Mouse (Mus musculus) midbrain, postnatal 0 days (tissue): ENCODE measurements around the gene Pa2g4. TPM values are rescaled to one million over a fixed set of nuclear protein-coding genes. Genes with fewer than 3 reads are reported as not detected.

Source experiments
- ATAC-seq: fragments of 200-750 bp; cut with Nextera tagmentation; 2 replicates; pipeline ENCODE4 v1.8.0; 2017; ENCODE audit warnings: moderate number of reproducible peaks, mild to moderate bottlenecking, moderate TSS enrichment, moderate library complexity; ENCODE audit not compliant: low FRiP score
- DNase-seq: peaks from one replicate; pipeline ENCODE4 v3.0.0-alpha.2; 2015; ENCODE audit warnings: low spot score
- H3K27ac ChIP-seq: fragments of 300-500 bp; sonication (generic); 2 replicates; pipeline ENCODE4 v1.5.1; 2014; ENCODE audit warnings: low read depth, mild to moderate bottlenecking, low read length, mixed read lengths
- H3K27me3 ChIP-seq: fragments of 300-500 bp; sonication (generic); 2 replicates; pipeline ENCODE4 v1.6.1; 2014; ENCODE audit warnings: low read length, control low read depth, mixed read lengths; ENCODE audit not compliant: insufficient read depth
- H3K36me3 ChIP-seq: fragments of 300-500 bp; sonication (generic); 2 replicates; pipeline ENCODE4 v1.6.1; 2014; ENCODE audit warnings: low read length, control low read depth, mixed read lengths; ENCODE audit not compliant: insufficient read depth
- H3K4me1 ChIP-seq: fragments of 300-500 bp; sonication (generic); 2 replicates; pipeline ENCODE4 v1.6.1; 2014; ENCODE audit warnings: mild to moderate bottlenecking, control low read depth, antibody characterized with exemption, low read length, mixed read lengths; ENCODE audit not compliant: insufficient read depth
- H3K4me2 ChIP-seq: fragments of 300-500 bp; sonication (generic); 2 replicates; pipeline ENCODE4 v1.6.1; 2014; ENCODE audit warnings: low read depth, mild to moderate bottlenecking, low read length, mixed read lengths; ENCODE audit not compliant: poor library complexity, severe bottlenecking
- H3K4me3 ChIP-seq: fragments of 300-500 bp; sonication (generic); 2 replicates; pipeline ENCODE4 v1.5.1; 2014; ENCODE audit warnings: low read depth, mild to moderate bottlenecking, low read length, moderate library complexity
- H3K9ac ChIP-seq: fragments of 300-500 bp; sonication (generic); replicated peaks from 2 replicates; pipeline ENCODE4 v1.6.1; 2014; ENCODE audit warnings: mild to moderate bottlenecking, low read length, moderate library complexity, mixed read lengths; ENCODE audit not compliant: poor library complexity, severe bottlenecking
- H3K9me3 ChIP-seq: fragments of 300-500 bp; sonication (generic); 2 replicates; pipeline ENCODE4 v1.6.1; 2016; ENCODE audit warnings: low read length, control low read depth
- CTCF ChIP-seq: IDR thresholded peaks from 2 replicates; pipeline ENCODE4 v1.5.1; 2016; ENCODE audit warnings: antibody characterized with exemption, mild to moderate bottlenecking
- WGBS: fragments of 180-500 bp; shearing (Covaris S2); extraction: QIAGEN DNeasy Blood & Tissue Kit; methylation state at CpG from one replicate; pipeline ENCODE4 v1.1.7; 2014; 5-methylcytosine and 5-hydroxymethylcytosine counted together
- polyA plus RNA-seq: library from polyadenylated mRNA; unstranded; fragments of >200 nt; fragmentation: Nextera tagmentation; extraction: Ambion mirVana; gene quantifications from 2 replicates; pipeline ENCODE4 v1.2.1, GENCODE M21; 2015
- total RNA-seq: library from RNA; depleted of rRNA; stranded (reverse); fragments of >200 nt; gene quantifications from 2 replicates; pipeline ENCODE4 v1.2.3, GENCODE M21; 2014

Pa2g4 gene
- total and polyA plus RNA-seq, 2 experiments from 2014 or later: 78.0 to 107 TPM

DNA sequence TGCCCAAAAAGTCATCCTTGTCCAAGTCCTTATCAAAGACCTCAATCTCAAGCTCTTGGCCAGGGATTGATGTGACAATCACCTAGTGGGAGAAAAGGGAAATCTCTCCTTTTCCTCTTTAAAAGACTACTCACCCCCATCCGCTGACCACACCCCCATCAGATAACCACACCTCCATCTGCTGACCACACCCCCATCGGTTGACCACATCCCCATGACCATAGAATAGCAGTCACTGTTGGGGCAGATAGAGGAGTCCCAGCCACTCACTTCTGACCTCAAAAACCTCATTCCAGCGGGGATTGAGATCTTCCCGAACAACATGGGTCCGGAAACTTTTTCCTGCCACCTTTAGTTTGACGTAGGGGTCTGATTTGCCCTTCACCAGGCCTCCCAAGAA is 49.1 kb downstream of the Pa2g4 start:
- DNase-seq: no peak
- no peak overlapping the region for H3K4me3 ChIP-seq

GRCm38 (mm10) chr10:128516029-128516428 is 49.8 kb downstream of the Pa2g4 start:
- no peak overlapping the region for H3K9ac ChIP-seq
- H3K4me1 ChIP-seq: no peaks in the 10 kb centered on the region
- peak overlapping the region; percentile 6; the same call in 1 of the 2 replicates for H3K4me3 ChIP-seq
- 28% methylated on average over 20 of the region's 20 CpGs for WGBS
- ATAC-seq (no peak), DNase-seq (no peak)
- H3K9me3 ChIP-seq: no peaks in the 10 kb centered on the region
- H3K27me3 ChIP-seq: peaks cover 5% of the 10 kb centered on the region; the same call in 1 of the 2 replicates
- H3K27ac ChIP-seq: no peak overlapping the region
- no peak overlapping the region for H3K4me2 ChIP-seq
- no peak for TF ChIP-seq CTCF
- peaks cover 12% of the 10 kb centered on the region; the same call in 1 of the 2 replicates for H3K36me3 ChIP-seq

More for the DNA sequence above, 49.1 kb downstream of the Pa2g4 start:
- H3K36me3 ChIP-seq: peaks cover 9% of the 10 kb centered on the region; the same call in 1 of the 2 replicates
- no peak for ATAC-seq
- H3K27me3 ChIP-seq: peaks cover 5% of the 10 kb centered on the region; the same call in 1 of the 2 replicates
- no peaks in the 10 kb centered on the region for H3K9me3 ChIP-seq
- H3K9ac ChIP-seq: no peak overlapping the region
- TF ChIP-seq CTCF: no peak
- no peak overlapping the region for H3K4me2 ChIP-seq
- H3K27ac ChIP-seq: no peak overlapping the region
- 33% methylated on average over 6 of the region's 6 CpGs for WGBS
- H3K4me1 ChIP-seq: no peaks in the 10 kb centered on the region

DNA sequence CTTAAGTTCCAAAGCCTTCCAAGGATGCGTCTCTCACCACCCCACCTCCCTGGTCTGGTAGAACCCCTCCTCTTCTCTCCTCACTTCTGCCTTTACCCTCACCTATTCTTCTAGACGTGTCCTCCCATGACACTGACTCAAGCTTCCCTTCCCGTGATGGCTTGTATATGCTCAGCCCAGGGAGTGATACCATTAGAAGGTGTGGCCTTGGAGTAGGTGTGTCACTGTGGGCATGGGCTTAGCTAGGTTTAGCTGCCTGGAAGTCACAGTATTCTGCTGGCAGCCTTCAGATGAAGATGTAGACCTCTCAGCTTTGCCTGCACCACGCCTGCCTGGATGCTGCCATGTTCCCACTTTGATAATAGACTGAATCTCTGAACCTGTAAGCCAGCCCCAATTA is 50.7 kb downstream of the Pa2g4 start:
- H3K27ac ChIP-seq: no peak overlapping the region
- WGBS: 92% methylated on average over 4 of the region's 4 CpGs
- peaks cover 5% of the 10 kb centered on the region; the same call in 1 of the 2 replicates for H3K27me3 ChIP-seq
- DNase-seq (no peak), ATAC-seq (no peak)
- H3K4me1 ChIP-seq: no peaks in the 10 kb centered on the region
- no peak overlapping the region for H3K4me3 ChIP-seq
- H3K36me3 ChIP-seq: peaks cover 8% of the 10 kb centered on the region; the same call in 1 of the 2 replicates
- no peak for TF ChIP-seq CTCF
- H3K9ac ChIP-seq: no peak overlapping the region
- no peak overlapping the region for H3K4me2 ChIP-seq
- H3K9me3 ChIP-seq: no peaks in the 10 kb centered on the region

GRCm38 (mm10) chr10:128511761-128512160 is 54.0 kb downstream of the Pa2g4 start:
- no peaks in the 10 kb centered on the region for H3K4me1 ChIP-seq
- no peak overlapping the region for H3K4me3 ChIP-seq
- WGBS: 83% methylated on average over 12 of the region's 12 CpGs
- ATAC-seq (no peak), DNase-seq (no peak)
- TF ChIP-seq CTCF: no peak
- peaks cover 12% of the 10 kb centered on the region for H3K36me3 ChIP-seq
- no peaks in the 10 kb centered on the region for H3K9me3 ChIP-seq
- no peak overlapping the region for H3K4me2 ChIP-seq
- H3K9ac ChIP-seq: no peak overlapping the region
- no peak overlapping the region for H3K27ac ChIP-seq
- H3K27me3 ChIP-seq: peaks cover 4% of the 10 kb centered on the region; the same call in 1 of the 2 replicates

DNA sequence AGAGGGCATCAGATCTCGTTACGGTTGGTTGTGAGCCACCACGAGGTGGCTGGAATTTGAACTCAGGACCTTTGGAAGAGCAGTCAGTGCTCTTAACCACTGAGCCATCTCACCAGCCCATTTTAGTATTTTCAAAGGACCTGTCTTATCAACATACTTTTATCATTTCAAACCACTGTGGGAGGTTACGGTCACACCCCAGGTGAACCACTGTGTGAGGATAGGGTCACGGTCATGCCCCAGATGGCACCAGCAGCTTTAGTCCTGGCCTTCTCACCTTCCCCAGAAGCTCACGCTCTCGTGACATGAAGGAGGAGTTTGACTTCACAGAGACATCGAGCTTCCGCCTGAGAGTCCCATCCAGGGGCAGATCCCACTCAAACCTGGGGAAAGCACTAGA is 54.6 kb downstream of the Pa2g4 start:
- Histone ChIP-seq H3K36me3 (peaks cover 12% of the 10 kb centered on the region), H3K27ac (no peak overlapping the region), H3K9me3 (no peaks in the 10 kb centered on the region), H3K27me3 (no peaks in the 10 kb centered on the region), H3K9ac (no peak overlapping the region), H3K4me2 (no peak overlapping the region), H3K4me1 (no peaks in the 10 kb centered on the region), H3K4me3 (no peak overlapping the region)
- no peak for TF ChIP-seq CTCF
- ATAC-seq (no peak), DNase-seq (no peak)
- whole genome bisulfite sequencing: 88% methylated on average over 9 of the region's 9 CpGs

DNA sequence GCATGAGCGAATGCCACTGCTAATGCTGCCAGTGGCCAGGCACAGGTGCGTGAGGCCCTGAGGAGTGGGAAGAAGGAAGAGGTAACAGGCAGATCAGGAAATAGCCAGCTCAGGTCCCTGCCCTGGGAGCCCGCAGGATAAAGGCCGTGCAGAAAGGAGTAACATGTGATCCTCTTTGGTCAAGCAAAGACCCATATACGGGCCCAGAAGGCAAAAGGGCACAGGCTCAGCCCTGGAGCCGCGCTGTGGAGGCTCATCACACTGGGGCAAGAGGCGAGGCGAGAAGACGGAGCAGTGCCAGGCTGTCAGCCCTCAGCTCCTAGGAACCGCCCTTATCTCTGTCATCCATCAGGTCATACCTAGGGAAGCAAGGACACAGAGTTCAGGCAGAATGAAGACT is 55.5 kb downstream of the Pa2g4 start:
- no peak for DNase-seq
- no peak for ATAC-seq
- TF ChIP-seq CTCF: no peak
- no peak overlapping the region for H3K4me2 ChIP-seq
- 91% methylated on average over 11 of the region's 11 CpGs for WGBS
- H3K27me3 ChIP-seq: no peaks in the 10 kb centered on the region
- H3K36me3 ChIP-seq: peaks cover 12% of the 10 kb centered on the region
- H3K4me1 ChIP-seq: no peaks in the 10 kb centered on the region
- no peak overlapping the region for H3K9ac ChIP-seq
- H3K4me3 ChIP-seq: no peak overlapping the region
- H3K27ac ChIP-seq: no peak overlapping the region
- no peaks in the 10 kb centered on the region for H3K9me3 ChIP-seq
